Mouse (Mus musculus) thymus, postnatal 4 days (tissue): Measurements from ENCODE around the gene Asb16.

Experiments used
- DNase-seq: peaks from one replicate; pipeline ENCODE4 v3.0.0; 2021

Asb16 gene

GRCm38 (mm10) chr11:102288027-102288804 lies 19.7 kb downstream of the Asb16 start:
- no peak for DNase-seq

DNA sequence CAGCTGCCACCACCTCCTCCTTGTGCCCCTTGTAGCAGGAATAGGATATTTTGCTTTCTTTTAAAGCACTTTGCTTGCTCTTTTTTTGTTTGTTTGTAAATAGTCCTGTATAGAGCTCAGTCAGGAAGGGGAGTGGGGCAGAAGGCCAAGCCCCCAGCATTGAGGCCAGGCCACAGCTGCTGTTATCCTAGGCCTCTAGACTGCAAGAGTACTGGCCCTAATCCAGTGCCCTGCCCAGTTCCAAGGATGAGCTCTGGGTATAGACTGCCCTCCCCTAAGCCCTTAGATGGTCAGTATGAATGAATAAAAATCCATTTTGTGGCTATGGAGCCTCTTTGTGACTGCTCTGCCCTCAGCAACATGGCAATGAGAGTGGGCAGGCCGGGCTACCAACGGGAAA lies 20.4 kb downstream of the Asb16 start:
- no peak for DNase-seq

GRCm38 (mm10) chr11:102289511-102290100 lies 21.1 kb downstream of the Asb16 start:
- no peak for DNase-seq

GRCm38 (mm10) chr11:102290141-102290540 lies 21.6 kb downstream of the Asb16 start:
- DNase-seq, result no peak

DNA sequence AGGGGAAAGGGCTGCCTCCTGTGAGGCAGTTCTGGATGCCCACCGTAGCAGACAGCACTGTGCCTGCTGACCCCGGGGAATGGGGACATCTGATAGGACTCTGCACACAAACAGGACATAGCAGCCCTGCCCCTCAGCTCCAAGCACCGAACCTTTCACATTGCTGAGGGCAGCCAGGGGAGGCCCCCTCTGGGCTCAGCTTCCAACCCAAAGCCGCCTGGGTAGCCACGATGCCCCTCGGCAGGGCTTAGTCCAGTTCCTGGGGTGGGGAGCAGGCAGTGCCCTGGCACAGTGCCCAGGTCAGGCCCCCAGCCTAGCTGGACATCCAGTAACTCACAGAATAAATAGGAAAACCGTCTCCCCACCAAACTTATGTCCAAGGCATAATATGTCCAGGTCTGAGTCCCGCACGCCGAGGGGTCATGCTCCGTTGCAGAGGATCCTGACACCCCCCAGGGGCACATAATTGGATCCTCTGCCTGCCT lies 22.6 kb downstream of the Asb16 start:
- no peak for DNase-seq

GRCm38 (mm10) chr11:102293971-102294370 lies 25.4 kb downstream of the Asb16 start:
- no peak for DNase-seq

DNA sequence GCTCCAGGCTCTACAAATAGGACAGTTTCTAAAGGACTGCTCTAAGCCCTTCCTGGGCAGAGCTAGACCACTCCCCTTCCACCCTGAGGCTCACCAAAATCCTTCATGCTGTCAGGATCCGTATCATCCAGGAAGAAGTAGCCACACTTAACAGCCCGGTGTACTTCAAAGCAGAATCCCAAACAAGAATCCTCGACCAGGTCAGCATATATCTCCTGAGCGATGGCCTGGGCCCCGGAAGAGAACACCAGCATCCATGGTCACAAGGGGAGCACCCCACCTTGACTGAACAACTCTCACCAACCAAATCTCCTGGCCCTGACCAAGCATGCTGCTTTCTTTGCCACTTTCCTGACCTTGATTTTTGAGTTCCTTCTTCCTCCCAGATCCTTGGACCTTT lies 25.9 kb downstream of the Asb16 start:
- no peak for DNase-seq

- peak; percentile 71 for DNase-seq
These were observed 26.5 kb downstream of the Asb16 start for GRCm38 (mm10) chr11:102294887-102295597.

DNA sequence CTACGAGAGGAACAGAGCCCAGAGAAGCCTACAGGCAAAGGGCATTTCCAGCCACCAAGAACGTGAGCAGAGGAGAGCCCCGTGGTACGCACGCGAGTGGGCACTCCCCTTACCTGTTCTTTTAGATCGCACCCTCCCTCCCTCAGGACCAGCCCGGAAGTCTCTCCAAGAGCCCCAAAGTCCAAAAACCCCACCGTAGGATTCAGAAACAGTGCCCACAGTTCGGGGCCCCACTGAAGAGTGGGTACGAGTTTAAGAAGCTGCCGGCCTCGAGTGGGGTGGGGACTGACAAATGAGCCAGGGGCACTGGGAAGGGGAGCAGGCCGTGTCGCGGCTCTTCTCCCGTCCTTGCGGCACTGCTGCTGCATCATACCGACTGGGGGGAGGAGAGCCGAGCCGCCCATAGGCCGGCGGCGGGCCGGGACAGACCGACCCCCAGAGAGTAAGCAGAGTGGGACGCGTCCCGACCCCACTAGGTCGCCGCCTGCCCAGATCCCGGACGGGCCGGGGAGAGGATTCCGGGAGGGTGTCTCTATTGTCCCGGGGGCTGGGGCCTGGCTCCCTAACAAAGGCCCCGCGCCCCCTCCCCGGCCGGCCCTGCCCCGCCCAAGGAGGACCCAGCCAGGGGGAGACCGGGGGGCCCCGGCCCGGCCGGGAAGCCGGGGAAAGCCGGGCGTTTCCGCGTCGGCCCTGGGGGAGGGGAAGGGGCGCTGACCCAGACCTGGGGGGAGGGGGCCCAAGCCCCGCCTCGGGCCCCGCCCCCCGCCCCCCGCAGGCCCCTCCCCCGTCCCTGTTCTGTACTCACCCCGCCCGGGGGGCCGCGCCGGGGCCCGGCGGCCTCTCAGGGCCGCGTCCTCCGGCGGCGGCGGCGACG lies 27.3 kb downstream of the Asb16 start:
- peak; percentile 82 for DNase-seq

- peak; percentile 98 for DNase-seq
These were observed 28.2 kb downstream of the Asb16 start, which contains the start of gene Atxn7l3 for GRCm38 (mm10) chr11:102296491-102297472. Gene Atxn7l3, minus strand, starts transcription at chr11:102296631.

DNA sequence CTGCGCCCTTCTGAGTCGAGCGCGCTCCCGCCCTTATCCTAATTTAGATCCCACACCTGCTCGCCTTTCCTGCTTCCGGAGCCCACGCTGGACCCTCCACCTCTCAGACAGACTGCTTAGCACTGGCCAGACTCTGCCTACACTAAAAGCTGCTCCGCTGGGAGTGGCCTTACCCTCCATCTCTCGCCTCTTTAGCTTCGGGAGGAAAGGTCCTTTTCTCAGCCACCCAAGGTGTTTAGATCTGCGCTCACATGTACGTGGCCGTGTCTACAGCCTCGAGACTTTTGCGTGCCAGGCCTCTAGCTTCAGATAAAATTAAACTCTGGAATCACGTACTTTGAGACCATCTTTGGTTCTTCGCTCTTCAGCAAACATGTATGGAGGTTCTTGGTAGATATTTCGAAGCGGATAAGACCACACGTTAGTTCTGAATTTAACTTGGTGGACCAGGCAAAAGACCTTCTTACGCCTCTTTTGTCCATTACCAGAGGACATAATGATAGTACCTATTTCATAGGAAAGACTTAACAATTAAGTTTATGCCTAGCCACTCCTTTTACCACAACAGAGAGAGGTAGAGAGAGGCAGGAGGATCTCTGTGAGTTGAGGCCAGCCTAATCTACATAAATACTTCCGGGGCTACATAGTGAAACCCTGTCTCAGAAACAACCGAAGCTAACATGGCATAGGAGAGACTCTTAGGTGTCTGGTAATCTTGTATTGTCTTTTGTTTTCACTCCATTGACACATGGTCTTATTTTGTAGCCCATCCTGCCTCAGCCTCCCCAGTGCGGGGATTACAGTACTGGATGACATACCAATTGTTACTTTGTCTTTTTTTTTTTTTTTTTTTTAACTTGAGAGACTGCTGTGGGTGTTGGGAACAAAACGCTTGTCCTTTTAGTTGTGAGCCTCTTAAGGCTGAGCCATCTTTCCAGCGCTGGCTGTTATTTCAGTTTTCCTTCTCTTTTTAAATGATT lies 29.3 kb downstream of the Asb16 start:
- no peak for DNase-seq

DNA sequence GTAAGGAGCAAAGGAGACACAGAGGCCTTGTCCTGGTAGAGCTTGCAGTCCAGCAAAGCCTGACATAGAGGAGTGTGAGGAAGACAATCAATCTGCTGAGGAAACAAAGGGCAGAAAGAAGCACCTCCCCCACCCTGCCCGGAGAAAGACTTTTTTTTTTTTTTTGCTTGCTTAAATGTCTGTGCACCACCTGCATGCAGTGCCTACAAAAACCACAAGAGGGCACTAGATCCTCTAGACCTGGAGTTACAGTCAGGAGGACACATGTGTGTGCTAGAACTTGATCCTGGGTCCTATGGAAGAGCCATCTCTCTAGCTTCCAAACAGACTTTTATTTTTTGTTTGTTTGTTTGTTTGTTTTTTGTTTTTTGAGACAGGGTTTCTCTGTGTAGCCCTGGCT lies 31.3 kb downstream of the Asb16 start:
- peak; percentile 90 for DNase-seq

GRCm38 (mm10) chr11:102304141-102304540 lies 35.6 kb downstream of the Asb16 start:
- DNase-seq, result peak; percentile 3

GRCm38 (mm10) chr11:102305359-102305758 lies 36.8 kb downstream of the Asb16 start:
- peak; percentile 5 for DNase-seq

- peak; percentile 13 for DNase-seq
These were observed 39.6 kb downstream of the Asb16 start for GRCm38 (mm10) chr11:102308104-102308503.

GRCm38 (mm10) chr11:102308979-102309378 lies 40.4 kb downstream of the Asb16 start:
- peak; percentile 97 for DNase-seq

DNA sequence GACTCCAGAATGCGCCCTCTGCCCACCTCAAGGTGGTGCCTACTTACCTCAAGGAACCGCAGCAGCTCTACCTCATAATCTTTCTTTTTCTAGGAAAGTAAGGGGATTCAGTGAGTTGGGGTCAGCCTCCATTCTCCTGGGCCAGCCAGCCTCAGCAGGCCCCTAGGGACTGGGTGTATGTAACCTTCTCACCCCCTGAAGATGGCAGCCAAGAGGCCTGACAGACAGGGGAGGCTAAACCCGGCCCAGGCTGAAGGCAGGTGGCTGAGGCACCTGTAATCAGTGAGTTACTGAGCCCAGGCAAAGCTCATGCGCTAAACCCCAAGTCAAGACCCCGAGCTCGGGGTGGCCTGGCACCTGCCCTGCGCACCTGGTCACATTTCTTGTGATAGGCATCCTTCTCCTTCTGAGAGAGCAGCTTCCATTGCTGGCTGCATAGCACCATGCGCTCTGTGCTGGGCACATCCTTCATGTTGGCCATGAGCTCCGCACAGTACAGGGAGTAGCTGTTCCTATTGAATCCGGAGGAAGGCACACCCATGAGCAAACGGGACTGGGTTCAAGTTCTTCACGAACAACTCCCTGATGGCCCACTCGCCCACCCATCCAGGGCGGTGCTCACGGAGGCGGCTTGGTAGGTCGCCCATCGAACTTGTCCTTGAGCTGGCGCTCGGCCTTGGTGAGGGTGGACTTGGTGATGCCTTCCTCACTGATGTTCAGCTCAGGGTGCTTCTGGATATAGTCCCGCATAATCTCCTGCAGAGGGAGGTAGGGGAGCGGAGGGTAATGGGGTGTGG lies 41.5 kb downstream of the Asb16 start:
- peak; percentile 35 for DNase-seq

DNA sequence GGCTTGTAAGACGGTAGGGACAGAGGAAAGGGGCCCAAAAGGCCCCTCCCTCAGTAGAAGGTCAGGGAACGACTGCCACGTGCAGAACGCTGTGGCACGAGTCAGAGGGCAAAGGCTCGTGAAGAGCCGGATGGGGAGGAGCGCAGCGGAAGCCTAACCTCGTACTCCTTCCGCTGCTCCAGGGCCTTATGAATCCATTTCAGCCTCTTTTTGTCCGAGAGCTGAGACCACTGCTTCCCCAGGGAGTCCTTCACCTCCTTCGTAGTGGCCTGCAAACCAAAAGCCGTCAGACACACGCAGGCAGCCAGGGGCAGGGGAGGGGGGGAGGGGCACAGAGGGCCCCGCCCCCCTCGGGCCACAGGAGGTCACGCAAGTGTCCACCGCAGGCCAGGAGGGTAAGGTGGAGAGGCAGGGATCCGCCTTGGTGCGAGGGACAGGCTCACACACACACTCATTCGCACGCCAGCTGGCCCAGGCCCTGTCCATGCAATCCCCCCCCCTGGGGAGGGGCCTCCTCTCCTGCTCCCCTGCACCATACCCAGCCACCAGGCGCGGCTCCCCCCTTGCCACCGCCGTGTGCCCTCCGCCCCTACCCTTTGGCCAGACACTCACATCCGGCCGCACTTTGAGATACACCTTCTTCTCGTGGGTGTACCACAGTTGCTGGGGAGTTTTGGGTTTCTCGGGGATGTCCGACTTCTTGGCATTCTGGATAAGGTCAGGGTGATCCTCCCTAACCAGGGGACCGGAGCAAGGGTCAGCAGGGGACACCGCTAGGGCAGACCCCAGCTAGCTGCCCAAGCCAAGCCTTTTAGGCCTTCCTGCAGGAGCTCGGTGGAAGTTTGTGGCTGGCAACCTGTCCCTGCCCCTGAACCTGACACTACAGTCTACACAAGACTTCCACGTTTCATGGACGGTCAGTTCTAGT lies 42.5 kb downstream of the Asb16 start:
- DNase-seq, result peak; percentile 17
